Mouse (Mus musculus) liver, embryonic 14.5 days (tissue): ENCODE measurements around the gene Snrnp35.

Source experiments
- CTCF ChIP-seq: IDR thresholded peaks from 2 replicates; pipeline ENCODE4 v1.5.1; 2016; ENCODE audit warnings: antibody characterized with exemption, low read depth, control low read depth
- EP300 ChIP-seq: IDR thresholded peaks from 2 replicates; pipeline ENCODE4 v1.6.1; 2016; ENCODE audit warnings: antibody characterized with exemption, low read depth

- TF ChIP-seq CTCF = no peak; the same call in 1 of the 2 replicates
- no peak for TF ChIP-seq EP300
Measured at GRCm38 (mm10) chr5:124483655-124484396, 892 bp downstream of the Snrnp35 start.
